Mouse (Mus musculus) mouse embryonic stem cell (cell line): ENCODE data around the gene Vangl1.
"Not testable (repeated sequence)": the region's sequence is repeated elsewhere in the genome, so short reads cannot be mapped to it uniquely, and the experiment has no call there.

ENCODE experiments used
- in situ Hi-C, 2 experiments: fragments of 300-500 bp; cut with MboI; formaldehyde crosslinking; loops; 1 replicate in 1 of 2; 3 replicates in 1 of 2; pipeline ENCODE4 v1.14.3; 2019 to 2020; ENCODE audit warnings: low sequenced_read_pairs in 2 of 2, low pct_unique_long_range_greater_than_20kb in 1 of 2, mixed read lengths in 1 of 2; ENCODE audit not compliant: unreplicated experiment in 1 of 2

Gene Vangl1

DNA sequence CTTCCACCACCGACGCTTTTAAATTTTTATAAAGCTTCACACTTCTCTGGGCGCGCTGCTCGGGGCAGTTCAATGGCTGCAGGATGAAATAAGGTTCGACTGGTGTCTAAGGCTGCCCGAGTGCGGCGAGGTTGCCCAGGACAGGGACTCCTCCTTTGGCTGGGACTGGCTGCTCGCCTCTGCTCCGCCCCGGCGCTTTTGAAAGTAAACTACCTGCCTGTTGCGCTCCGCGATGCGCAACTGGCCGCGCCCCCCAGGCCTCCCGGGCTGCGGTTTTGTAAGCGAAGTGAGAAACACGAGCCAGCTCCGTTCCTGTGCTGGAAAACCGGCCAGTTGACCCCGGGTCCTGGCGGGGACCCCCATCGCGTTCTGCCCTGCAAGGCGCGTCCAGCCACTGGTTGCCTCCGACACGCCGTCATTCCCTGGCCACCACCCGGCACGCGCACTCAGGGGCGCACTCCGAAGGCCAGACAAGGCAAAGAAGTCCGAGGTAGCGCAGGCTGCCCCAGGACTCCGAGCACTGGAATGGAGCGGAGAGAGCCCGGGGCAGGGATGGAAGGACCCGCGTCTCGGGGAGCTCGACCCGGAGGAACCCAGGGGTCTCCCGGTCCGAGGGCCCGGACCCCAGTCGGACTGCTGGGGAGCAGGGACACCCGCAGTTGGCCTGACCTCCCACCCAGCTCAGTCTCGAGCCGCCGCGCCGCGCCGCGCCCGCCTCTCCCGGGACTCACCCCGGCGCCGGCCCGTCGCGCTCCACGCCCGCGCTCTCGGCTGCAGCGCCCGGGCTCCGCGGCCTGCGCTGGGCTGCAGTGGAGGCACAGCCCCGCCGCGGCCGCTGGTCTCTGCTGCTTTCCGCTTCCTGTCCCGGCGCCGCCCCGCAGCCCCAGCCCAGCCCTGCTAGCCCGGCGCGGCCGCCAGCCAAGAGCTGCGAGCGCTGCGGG is at the start of gene Vangl1:
TSS of gene Vangl1 (minus strand) at position 913 of the 941 bp plus-strand sequence.
- in situ Hi-C loops = no loop called here

DNA sequence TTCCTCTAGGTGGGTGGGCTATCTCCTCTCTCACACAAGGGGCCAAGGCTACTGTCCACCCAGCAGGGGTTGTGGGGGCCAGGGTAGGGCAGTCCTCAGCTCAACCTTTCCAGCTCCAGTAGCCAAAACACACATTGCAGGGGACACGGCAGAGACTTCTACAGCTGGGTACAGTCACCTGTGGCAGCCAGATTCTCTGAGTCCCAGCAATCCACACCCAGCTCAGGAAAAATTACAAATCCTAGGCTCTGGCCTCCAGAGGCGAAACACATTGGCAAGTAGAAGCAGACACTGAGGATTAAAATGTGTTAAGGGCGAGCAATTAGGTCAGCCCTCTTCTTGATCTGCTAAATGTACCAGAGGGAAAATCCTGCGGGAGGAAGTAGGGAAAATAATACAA is 49.1 kb upstream of the Vangl1 start:
- in situ Hi-C loops = loop anchor here in 1 of 2 experiments (10.0 kb wide), 1 partner anchor 431 kb away; no protein-coding TSS in a partner anchor

DNA sequence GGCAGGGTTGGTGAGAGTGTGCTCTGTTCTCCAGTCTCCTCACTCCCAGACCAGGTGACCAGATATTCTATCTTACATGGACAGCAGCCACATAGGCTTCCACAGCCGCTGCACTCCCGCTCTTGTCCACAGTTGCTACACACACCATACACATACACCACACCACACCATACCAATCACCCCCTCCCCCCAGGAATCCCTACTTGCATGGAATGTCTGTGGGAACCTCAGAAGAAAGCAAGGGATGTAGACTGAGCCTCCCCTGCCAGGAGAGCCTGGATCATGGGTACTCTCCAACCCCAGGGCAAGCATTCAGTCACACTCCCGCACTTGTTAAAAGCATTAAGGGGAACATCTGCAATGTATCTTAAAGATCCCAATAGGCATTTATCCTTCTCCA is 48.4 kb upstream of the Vangl1 start:
- in situ Hi-C loops = loop anchor here in 1 of 2 experiments (10.0 kb wide), 1 partner anchor 432 kb away; no protein-coding TSS in a partner anchor

DNA sequence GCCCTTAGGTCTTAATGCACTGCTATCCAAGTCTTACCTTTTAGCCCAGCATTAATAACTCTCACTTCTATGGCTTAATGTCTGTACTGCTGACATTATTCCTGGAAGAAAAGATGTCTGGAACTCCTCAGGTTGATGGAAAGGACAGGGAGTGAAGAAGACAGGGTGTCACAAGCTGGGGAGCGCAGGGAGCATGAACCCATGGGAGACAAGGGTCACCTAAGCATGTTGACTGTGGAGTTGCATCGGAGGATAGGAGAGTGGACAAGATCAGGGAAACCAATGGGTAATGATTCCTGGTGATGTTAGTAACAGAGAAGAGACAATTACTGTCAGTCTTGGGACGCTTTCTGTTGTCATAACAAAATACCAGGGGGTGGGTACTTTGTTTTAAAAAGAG is 46.4 kb upstream of the Vangl1 start:
- in situ Hi-C loops = loop anchor here in 1 of 2 experiments (10.0 kb wide), 1 partner anchor 434 kb away; no protein-coding TSS in a partner anchor

DNA sequence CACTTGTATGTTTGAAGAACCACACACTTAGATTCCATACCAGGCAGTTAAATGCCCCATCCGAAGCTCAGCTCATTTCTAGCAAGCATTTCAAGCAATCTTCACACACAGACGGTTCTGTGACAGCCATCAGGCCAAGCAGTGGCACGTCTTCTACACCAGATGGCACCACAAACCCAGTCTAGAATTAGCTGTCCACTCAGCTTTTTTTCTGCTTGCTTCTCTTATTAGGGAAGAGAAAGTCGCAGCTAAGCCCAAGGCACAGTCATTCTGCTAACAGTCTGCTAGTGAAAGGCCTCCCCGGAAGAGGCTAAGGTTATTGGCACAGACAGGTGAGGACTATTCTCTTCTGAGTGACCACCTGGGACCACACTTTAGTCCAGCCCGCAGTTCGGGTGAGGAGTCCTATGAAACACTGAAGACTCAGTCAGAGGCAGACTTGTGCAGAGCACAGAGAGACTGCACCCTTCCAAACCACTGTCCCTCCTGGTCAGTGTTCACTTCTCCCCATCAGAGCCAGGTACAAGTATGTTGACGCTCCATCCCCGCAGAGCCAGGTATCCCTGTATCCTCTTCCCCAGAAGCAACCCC is 45.0 kb upstream of the Vangl1 start:
- in situ Hi-C loops = no loop called here

DNA sequence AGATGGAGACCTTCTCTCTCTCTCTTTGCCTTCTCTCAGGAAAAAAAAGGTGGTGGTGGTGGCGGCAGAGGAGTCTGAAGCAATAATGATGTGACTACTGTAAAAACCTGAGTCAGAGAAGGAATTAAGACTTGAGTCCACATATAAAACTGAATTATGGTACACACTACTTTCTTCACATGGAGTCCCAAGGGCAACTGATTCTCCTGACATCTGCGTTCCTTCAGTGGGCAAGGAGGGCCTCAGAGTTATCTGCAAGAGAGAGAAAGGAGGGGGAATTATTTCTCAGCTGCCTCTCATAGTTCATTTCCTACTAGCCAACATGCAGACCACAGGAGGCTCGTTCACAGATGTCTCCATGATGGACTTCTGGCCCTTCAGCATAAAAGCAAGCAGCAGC is 40.1 kb upstream of the Vangl1 start:
- in situ Hi-C loops = no loop called here

DNA sequence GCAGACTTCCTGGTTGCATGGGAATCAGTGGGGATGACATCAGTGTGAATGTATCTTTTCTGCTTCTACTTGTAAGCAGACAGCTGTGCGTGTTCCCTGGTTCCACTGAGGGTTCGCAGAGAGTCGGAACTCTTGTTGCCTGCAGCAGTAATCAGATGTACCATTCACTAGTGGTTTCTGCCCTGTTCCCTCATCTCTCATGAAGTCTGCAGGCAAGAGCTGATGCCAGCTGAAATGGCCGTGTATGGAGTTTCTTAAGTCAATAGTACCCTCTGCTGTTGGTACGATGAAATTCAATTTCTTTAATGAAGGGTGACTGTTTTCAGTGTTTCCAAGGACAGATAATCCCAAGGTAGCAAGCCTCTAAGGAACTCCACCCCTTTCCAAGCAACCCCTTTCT is 38.4 kb upstream of the Vangl1 start:
- in situ Hi-C loops = no loop called here

DNA sequence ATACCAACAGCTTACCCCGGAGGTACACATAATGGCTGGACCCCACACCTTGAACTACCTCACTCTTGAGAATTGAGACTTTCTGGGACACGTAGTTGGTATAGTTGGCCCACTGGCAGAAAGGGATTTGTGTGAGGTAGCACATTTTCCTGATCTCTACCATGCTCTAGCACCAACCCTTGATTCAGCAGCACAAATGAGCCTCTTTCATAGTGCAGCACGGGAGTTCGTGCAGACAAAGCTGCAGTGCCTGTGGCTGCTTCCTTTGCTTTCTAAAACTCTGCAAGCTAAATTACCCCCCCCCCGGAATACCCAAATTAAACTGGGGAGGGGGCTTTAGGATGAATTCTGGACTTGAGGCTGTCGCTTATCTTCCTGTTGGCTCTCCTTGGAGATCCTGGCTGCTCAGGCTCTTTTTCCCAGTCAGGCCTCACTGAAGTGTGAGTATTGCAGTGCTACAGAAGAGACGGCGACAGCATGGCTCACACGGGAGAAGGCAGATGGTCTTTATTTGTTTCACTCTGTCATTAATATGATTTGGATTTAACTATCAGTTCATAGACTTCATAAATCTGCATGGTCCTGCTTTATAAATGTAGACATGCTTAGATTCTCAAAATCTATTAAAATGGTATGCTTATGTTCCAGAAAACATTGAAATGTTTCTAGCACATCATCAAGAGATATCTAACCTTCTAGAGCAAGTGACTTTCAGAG is 27.1 kb upstream of the Vangl1 start:
- in situ Hi-C loops = no loop called here

DNA sequence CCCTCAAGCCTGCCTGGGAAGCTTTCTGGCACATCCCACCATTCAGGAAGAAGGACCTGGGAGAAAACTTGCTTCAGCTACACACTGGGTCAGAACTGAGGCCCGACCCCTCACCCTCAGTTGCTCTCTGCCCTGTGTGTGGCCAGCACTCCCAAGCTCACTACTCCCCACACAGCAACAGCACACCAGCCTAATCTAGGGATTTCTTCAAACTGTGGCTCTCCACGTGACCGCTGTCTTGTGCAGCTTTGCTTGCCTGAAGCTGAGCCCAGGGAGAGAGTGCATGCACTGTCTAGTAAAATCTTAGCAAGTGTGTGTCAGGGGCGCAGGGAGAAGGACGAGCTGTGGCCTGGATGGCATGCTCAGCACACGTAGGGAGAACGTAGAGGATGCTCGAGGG is 18.3 kb upstream of the Vangl1 start:
- in situ Hi-C loops = no loop called here

DNA sequence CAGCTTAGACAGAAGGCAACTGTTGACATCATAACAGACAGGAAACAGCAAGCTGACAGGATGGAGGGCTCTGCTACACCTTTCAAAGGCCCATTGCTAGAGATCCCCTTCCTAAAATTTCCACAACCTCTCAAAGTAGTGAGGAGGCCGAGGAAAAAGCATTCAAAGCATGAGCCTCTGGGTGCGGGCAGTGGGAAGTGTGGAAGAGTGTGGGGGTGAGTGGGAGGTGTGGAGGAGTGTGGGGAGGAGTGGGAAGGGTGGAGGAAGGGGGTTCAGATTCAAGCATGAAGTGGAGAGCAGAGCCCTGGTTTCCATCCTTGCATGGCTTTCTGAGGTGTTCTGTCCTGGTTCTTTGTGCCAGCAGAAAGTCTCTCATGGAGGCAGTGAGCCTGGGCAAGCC is 13.8 kb upstream of the Vangl1 start:
- in situ Hi-C loops = no loop called here

DNA sequence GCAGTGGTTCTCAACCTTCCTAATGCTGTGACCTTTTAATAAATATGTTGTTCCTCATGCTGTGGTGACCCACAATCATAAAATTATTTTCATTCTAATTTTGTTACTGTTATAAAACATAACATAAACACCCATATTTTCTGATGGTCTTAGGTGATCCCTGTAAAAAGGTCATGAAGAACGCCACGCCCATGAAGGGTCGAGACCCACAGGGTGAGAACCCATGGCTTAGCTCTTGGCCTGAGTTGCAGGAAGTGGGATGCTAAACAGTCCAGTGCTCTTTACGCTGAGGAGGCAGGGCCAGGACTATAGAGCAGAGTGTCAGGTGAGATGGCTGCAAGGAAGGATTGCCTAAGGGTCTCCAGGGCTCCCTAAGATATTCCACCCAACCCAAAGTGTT is 10.2 kb upstream of the Vangl1 start:
- in situ Hi-C loops = no loop called here

DNA sequence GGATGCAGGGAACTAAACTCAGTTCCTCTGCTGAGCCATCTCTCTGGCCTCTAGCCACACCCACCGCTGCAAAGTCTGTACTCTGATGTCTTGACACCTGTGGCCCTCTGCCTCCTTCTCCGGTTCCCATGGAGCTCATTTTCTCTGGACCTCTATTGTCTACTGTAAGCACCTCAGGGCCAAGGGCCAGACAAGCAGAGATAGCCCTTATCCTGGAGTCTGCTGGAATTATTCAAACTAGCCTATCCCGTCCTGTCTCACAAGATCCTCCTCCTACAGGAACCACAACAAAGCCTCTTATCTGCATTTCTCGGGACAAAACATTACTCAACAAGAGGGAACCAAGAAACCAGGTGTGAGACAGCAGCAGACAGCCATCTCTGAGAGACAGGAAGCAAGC is 9.8 kb upstream of the Vangl1 start:
- in situ Hi-C loops = no loop called here

DNA sequence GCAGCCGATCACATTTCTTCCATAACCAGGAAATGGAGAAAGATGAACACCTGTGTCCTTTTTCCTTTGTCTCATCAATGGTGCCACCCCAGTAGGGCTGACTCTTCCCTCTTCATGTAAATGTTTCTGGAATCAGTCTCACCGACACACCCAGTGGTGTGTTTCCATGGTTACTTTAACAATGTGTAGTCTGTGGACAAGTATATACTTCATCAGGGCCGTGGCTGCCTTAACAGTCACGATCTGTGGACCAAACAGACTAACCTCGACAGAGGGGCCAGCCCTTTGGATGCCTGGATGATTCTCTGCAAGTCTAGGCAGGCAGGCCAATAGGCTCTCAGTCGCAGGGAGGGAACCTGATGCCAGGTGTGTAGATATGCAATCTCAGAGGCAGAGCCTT is 8.4 kb upstream of the Vangl1 start:
- in situ Hi-C loops = no loop called here

DNA sequence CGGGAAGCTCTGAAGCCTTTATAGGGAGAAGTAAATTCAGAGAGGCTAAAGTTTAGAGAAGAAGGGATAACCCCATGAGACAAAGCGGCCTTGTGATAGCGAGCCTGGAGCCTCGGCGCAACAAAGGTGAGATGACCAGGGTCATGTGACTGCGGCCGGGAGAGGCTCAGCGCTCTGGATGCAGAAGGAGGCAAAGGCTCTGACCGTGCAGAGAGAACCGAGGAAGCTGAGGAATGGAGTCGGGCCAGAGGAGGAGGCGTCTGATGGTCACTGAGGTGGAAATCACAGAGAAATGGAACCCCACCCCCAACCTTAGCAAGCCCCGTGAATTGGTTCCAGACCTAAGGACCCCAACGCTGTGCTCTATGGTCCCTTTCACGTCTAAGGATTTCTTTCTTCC is 7.8 kb upstream of the Vangl1 start:
- in situ Hi-C loops = no loop called here

DNA sequence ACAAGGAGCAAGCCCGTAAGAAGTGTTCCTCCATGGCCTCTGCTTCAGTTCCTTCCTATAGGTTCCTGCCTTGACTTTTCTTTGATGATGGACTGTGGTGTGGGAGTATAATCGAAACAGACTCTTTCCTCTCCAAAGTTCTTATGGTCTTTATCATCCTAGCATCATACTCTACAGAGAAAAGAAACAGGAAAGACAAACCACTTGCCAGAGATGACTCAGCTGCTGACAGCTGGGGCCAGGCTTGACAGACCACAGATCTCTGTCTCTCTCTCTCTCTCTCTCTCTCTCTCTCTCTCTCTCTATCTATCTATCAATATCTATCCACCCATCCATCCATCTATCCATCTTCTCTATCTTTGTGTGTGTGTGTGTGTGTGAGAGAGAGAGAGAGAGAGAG is 6.8 kb upstream of the Vangl1 start:
- in situ Hi-C loops = no loop called here

DNA sequence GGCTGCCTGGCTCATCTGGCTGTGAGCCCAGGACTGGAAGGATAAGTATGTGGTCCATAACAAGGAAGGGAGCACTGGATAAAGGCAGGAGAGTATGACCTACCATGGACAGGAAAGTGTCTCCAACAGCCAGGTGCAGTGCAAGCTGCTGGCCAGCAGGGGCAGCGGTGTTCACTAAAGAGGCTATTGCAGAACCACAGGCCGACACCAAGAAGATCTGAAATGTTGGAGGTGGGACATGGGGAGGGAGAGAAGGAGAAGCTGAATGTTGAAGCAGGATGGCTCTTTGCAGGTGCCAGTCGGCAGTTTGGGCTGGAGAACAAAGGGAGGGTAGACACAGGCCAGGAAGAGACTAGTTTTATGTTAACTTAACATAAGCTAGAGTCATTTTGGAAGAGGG is 6.3 kb upstream of the Vangl1 start:
- in situ Hi-C loops = no loop called here

DNA sequence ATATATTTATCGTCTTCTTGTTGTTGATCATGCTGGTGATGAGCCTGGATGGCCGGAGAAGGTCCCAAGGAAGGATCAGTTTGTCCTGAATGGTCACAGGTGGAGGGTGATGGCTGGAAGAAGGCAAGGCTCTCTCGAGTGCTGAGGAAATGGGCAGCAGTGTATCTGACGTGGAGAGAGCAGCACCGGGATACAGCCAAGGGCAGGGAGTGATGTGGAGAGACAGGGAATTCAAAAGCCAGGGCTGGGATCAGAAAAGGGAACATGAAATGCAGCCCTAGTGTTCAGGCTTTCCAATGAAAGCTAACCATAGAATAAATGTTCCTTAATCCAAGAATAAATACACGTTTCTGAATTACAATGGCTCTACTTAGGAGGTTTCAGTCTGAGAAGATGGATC is 4.4 kb upstream of the Vangl1 start:
- in situ Hi-C loops = no loop called here

DNA sequence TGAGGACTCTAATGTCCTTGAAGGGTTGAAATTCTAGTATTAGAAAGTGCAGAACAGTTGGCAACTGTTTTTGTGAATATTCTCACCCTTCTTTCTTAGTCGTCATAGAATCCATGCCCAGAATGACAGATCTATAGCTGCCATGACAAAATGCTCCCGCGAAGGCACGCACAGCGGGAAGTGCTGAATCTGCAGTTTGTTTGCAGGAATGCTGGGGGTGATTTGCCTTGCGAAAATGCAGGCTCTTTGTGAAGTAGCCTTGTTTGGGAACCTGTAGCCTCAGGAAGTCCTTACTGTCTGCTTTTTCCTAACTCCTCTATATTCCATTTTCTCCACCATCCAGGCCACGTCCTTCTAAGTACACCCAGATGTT is 951 bp upstream of the Vangl1 start:
- in situ Hi-C loops = no loop called here

DNA sequence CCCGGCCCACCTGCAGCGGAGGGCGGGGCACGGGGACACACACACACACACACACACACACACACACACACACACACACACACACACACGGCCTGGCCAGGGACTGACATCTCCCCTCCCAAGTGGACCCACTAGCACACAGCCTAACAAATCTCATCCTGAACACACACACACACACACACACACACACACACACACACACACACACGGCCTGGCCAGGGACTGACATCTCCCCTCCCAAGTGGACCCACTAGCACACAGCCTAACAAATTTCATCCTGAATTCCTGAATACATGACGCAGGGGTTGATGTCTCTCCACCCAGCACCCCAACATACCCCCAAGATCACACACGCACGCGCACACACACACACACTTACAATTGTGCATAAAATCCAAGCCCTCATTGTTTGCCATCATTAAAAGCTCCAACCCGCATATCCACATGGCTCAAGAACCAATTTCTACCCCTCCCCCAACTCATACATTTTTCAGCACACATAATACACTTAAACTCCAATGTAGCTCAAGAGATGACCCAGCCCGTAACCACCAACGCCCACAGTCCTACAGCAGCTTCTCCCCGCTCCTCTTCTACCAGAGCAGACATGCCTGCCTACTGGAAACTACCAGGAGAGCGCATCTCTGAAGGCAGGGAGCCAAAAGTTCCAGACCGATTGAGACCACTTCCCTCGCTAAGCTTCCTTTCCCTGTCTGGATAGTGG is 403 bp upstream of the Vangl1 start:
- in situ Hi-C loops = not testable (repeated sequence)
